Mouse (Mus musculus): ENCODE measurements around the gene Rnf7. TPM values are rescaled to one million over a fixed set of nuclear protein-coding genes. Genes with fewer than 3 reads are reported as not detected.
"Not testable (repeated sequence)": the region's sequence is repeated elsewhere in the genome, so short reads cannot be mapped to it uniquely, and the experiment has no call there.

Rnf7 gene
- total RNA-seq (2021) = 10 to 100 TPM; 71.1 to 74.7 TPM

DNA sequence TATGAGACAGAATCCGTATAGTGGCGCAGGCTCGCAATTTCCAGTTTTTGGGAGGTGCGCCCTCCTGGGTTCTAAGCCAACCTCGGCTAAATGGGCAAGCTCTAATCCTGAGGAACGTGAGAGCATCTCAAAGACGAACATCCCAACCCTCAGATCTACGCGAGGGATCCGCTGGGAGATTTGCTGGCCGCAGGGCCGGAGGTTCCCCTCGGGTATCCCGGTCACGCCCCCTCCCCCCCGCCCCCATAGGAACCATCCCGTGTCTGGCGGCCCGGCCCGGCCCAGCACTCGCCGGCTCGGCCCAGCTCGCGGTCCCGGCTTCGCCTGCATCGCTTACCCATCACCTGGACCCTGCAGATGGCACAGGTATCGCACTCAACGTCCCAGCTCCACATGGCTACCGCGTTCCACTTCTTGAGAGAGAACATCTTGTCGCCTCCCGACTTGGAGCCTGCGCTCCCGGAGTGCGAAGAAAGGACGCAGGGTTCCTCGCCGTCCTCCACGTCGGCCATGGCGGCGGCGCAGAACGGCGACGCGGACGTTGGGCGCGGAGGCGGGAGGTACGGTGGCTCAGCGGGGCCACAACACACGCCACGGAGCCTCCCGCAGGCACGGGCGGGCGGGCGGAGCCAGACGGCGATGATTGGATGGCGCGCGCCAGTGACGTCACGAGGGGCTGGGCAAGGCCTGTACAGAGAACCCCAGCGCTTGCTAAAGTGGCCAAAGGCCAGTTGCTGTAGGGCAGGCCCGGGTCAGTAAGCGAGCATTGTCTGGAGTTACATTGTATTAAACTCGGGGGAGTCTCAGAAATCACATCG is at the start of gene Rnf7:
Gene Rnf7, minus strand, starts transcription at position 605 of the 818 bp plus-strand sequence.
- DNase-seq = peak; percentile 99 to 100
- intact Hi-C loops (cut with DNase I) = loop anchor here (5.0 to 10.0 kb wide), 3 partner anchors 41 to 363 kb away; partner anchors contain the start of genes Atp1b3 and Gk5

DNA sequence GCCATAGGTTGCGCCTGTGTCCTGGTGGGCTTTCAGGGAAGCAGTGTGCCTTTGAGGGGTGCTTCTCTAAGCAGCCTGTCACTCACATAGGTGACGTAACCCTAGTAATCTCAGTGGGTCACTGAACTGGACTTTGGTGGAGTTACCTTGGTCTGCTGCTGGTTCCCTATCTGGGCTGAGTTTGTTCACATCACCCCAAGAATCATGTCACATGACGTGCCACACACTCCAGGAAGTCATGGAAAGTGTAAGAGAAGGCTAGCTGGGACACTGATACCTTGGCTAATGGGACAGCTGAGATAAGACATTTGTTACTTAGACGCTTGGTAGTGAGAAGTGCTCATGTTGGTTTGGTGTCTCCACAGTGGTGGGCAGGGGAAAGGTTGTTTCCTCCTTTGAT is 47.5 kb upstream of the Rnf7 start:
- no peak for DNase-seq

GRCm38 (mm10) chr9:96524972-96525506 is 46.6 kb upstream of the Rnf7 start, which contains the start of gene Gm28729:
Gene Gm28729, minus strand, starts transcription at chr9:96525264.
- DNase-seq = no peak
- intact Hi-C loops (cut with DNase I) = no loop called here

More for the DNA sequence above, 47.5 kb upstream of the Rnf7 start:
- intact Hi-C loops (cut with DNase I) = no loop called here

DNA sequence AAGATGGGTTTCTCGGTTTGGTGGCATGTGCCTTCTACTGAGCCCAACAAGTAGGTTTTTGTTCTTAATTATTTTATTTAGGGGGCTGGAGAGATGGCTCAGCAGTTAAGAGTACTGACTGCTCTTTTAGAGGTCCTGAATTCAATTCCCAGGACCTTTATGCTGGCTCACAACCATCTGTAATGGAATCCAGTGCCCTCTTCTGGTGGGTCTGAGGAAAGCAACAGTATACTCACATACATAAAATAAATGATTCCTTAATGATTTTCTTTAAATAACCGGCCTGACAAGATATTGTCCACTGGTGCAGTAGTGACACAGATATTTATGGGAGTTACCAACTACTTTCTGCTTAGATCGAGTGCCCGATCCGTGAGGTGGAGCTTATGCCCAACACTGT is 44.7 kb upstream of the Rnf7 start:
- no peak for DNase-seq
- intact Hi-C loops (cut with DNase I) = no loop called here

GRCm38 (mm10) chr9:96521574-96521973 is 43.1 kb upstream of the Rnf7 start:
- intact Hi-C loops (cut with DNase I); DNase-seq: not testable (repeated sequence)

DNA sequence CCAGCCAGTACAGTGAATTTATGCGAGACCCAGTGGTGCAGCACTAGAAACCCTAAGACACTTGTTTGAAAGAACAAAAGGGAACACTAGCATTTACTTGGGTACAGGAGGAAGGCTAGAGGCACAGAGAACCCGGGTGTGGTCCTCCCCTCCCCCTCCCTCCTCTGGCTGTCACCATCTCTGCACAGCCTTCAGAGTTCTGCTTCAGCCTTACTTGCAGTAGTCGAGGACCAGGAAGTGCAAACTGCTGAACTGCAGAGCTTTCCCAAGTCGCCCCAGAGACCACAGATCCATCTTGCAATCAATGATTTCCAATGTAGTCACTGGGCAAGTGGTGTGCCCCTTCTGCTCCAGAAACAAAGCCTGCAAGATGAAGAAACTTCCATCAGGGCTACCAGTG is 39.0 kb upstream of the Rnf7 start:
- no peak for DNase-seq
- intact Hi-C loops (cut with DNase I) = no loop called here

DNA sequence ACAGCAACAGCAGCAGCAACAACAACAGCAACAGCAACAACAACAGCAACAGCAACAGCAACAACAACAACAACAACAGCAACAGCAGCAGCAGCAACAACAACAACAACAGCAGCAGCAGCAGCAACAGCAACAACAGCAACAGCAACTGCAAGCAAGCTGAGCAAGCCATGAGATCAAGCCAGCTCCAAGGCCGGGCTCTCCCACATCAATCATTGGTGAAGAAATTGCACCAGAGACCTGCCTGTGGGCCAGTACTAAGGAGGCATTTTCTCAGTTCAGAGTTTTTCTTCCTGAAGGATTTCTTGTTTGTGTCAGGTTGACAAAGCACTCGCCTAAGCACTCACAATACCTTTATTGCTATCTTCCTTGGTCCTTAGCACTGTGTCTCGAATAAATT is 38.3 kb upstream of the Rnf7 start:
- no peak for DNase-seq
- intact Hi-C loops (cut with DNase I) = no loop called here

DNA sequence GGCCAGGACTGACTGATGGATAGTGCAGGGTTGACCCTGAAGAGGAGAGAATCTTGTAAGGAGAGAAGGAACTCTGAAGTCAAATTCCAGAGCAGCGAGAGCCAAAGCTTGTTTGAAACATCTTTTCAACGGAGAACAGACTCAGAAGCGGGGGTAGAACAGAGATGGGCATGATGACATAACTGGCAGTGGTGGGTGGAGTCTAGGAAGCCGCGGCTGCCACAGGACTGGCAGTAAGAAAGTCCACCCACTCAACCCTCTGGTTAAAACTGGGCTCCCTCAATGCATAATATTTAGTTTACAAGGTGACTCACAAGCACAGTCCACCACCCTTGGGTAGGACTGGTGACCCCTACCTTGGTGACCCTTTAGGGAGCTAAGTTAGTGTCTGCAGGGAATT is 37.3 kb upstream of the Rnf7 start:
- DNase-seq = no peak
- intact Hi-C loops (cut with DNase I) = no loop called here

DNA sequence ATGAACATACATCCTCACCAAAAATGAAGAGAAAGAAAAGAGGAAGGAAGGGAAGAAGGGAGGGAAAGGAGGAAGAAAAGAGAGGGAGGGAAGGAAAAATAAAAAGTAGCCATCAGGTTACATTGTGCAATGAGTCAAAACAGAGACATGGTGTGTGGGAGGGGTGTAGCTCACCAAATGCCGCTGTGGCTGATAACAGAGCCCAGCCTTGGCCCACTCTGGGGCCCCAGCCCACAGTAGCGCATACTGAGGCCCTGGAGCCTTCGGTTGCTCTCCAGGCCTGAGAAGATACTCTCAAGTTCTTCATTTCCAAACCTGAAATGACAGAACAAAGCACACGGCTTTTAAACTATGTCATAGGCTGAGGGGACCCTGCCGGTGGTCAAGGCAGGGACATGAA is 35.8 kb upstream of the Rnf7 start:
- DNase-seq = no peak
- intact Hi-C loops (cut with DNase I) = no loop called here

- DNase-seq = no peak
- intact Hi-C loops (cut with DNase I) = no loop called here
These were observed 27.6 kb upstream of the Rnf7 start for GRCm38 (mm10) chr9:96506011-96506498.

GRCm38 (mm10) chr9:96505156-96505555 is 26.7 kb upstream of the Rnf7 start:
- intact Hi-C loops (cut with DNase I) = no loop called here
- DNase-seq = no peak

- DNase-seq = no peak
- intact Hi-C loops (cut with DNase I) = no loop called here
These were observed 25.8 kb upstream of the Rnf7 start for GRCm38 (mm10) chr9:96504116-96504895.

GRCm38 (mm10) chr9:96502856-96503610 is 24.6 kb upstream of the Rnf7 start:
- intact Hi-C loops (cut with DNase I) = no loop called here
- no peak for DNase-seq

DNA sequence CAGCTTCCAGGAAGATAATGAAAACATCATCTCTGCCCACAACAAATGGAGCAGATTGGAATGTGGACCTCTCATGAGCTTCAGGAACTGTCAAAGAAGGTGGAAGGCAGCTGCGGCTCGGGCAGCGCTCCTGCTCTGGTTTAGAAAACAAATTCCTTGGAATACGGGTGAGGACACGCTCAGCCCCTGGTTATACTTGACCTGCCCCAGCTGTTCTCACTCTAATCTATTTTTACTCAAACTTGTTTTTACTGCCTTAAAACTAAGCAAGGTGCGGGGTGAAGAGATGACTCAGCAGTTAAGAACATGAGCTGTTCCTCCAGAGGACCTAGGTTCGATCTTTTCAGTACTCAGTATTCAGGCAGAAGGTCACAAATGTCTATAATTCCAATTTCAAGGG is 22.7 kb upstream of the Rnf7 start:
- DNase-seq = no peak
- intact Hi-C loops (cut with DNase I) = no loop called here

- DNase-seq = no peak
- intact Hi-C loops (cut with DNase I) = loop anchor here (2.0 kb wide), 1 partner anchor 208 kb away; no protein-coding TSS in a partner anchor
These were observed 14.7 kb upstream of the Rnf7 start for GRCm38 (mm10) chr9:96493212-96493611.

GRCm38 (mm10) chr9:96491810-96492209 is 13.3 kb upstream of the Rnf7 start:
- intact Hi-C loops (cut with DNase I) = loop anchor here (1.0 to 2.0 kb wide), 2 partner anchors 142 to 207 kb away; no protein-coding TSS in a partner anchor
- peak; percentile 39 to 70 for DNase-seq

- intact Hi-C loops (cut with DNase I); DNase-seq: not testable (repeated sequence)
These were observed 9.4 kb upstream of the Rnf7 start for GRCm38 (mm10) chr9:96487869-96488268.

- intact Hi-C loops (cut with DNase I) = no loop called here
- no peak for DNase-seq
These were observed 5.2 kb upstream of the Rnf7 start for GRCm38 (mm10) chr9:96483648-96484047.

- DNase-seq = no peak
- intact Hi-C loops (cut with DNase I) = no loop called here
These were observed 4.6 kb upstream of the Rnf7 start for GRCm38 (mm10) chr9:96483028-96483427.

- DNase-seq = no peak
- intact Hi-C loops (cut with DNase I) = loop anchor here (10.0 kb wide), 1 partner anchor 358 kb away; the partner anchor contains the start of gene Gk5
These were observed 6.1 kb downstream of the Rnf7 start for GRCm38 (mm10) chr9:96472356-96472755.

All from heart, postnatal 36 days (tissue).